Mouse (Mus musculus): ENCODE measurements at regions not wholly inside any gene's neighbourhood (a gene's known extent, or its start where the extent isn't known, plus 50 kb on each side); places are given as distances from the start of the nearest gene placed in this dataset.

- no peak for TF ChIP-seq POLR2A (IDR thresholded peaks at IDR 0.05; ENCODE audit: low read depth, low read length)
- TF ChIP-seq CTCF (IDR thresholded peaks at IDR 0.05; ENCODE audit: borderline replicate concordance, insufficient read depth, low read length), result no peak
Measured at GRCm38 (mm10) chrX:103551304-103551703, 79.1 kb upstream of the Zcchc13 start.
